Mouse (Mus musculus) B cell, adult 2 months (primary cell): ENCODE data around the gene Stx1a.
"Not testable (repeated sequence)": the region's sequence is repeated elsewhere in the genome, so short reads cannot be mapped to it uniquely, and the experiment has no call there.

Source experiments
- DNase-seq, 2 experiments: peaks; one replicate each; pipeline ENCODE4 v3.0.0; 2022

Stx1a gene

GRCm38 (mm10) chr5:135042105-135042788 is 19.0 kb downstream of the Stx1a start:
- DNase-seq = no peak

- DNase-seq = no peak
These were observed 21.3 kb downstream of the Stx1a start for GRCm38 (mm10) chr5:135044575-135044974.

DNA sequence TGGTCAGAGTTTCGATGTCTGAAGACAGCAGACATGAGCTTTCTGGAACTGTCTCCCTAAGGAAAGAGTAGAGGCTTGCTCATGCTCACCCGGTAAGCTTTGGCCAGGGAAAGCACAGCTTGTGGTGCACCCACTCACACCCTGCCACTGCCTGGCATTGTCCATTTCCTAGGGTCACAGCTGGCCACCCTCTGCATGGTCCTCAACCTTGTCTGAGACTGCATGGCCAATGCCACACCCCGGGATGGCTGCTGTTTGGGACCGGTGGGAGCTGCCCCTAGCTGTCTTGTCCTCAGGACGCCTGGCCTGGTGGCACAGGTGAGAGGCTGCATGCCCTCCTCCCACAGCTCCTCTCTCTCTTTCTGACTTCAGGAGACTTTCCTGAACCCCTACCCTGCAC is 25.3 kb downstream of the Stx1a start:
- DNase-seq = no peak

GRCm38 (mm10) chr5:135049268-135049667 is 26.0 kb downstream of the Stx1a start:
- not testable (repeated sequence) for DNase-seq

- no peak for DNase-seq
These were observed 30.1 kb downstream of the Stx1a start for GRCm38 (mm10) chr5:135053356-135053755.

GRCm38 (mm10) chr5:135063629-135064381 is 40.5 kb downstream of the Stx1a start, which contains the start of gene Dnajc30:
Gene Dnajc30 (plus strand): TSS chr5:135064202.
- peak; percentile 96 to 97 for DNase-seq

- no peak for DNase-seq
These were observed 41.1 kb downstream of the Stx1a start for GRCm38 (mm10) chr5:135064382-135064766.

GRCm38 (mm10) chr5:135064909-135065446 is 41.7 kb downstream of the Stx1a start, which contains the start of gene Bud23:
Gene Bud23 (minus strand): TSS chr5:135064959.
- DNase-seq = not testable (repeated sequence)

- no peak for DNase-seq
These were observed 42.7 kb downstream of the Stx1a start for GRCm38 (mm10) chr5:135066008-135066407.

GRCm38 (mm10) chr5:135070448-135070847 is 47.2 kb downstream of the Stx1a start:
- no peak for DNase-seq

DNA sequence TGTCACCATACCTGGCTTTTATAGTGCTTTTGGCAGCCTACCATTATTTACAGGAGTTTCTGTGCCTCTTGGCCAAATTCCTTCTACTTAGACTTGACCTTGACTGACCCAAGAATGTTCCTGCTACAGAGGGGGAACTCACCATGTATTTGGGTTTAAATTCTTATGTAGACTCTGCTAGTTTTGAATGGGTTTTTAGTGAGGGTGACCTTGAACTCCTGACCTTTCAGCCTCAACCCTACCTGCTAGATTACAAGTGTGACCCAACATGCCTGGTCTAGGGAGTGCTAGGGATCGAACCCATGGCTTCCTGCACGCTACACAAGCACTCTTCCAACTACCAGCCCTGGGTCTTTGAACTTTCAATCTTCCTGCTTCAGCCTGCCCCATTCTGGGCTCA is 48.8 kb downstream of the Stx1a start:
- DNase-seq = no peak

DNA sequence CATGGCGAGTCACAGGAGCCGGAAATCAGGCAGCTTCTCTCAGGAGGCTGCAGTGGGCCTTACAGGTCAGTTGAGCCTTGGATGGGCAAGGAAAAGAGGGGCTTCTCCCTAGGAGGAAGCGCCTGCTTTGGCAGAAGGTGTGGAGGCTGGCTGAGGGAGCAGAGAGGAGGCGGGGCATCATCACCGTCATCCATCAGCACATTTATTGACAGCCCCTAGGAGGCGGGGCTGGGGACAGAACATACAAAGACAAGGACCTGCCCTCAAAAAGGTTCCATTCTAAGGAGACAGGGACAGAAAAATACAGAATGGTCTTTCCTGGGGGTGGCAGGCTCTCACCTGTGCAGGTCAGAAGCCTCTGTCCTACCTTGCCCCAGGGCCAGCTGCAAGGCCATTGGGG is 49.4 kb downstream of the Stx1a start:
- DNase-seq = no peak

GRCm38 (mm10) chr5:135073349-135074150 is 50.3 kb downstream of the Stx1a start:
- no peak for DNase-seq

DNA sequence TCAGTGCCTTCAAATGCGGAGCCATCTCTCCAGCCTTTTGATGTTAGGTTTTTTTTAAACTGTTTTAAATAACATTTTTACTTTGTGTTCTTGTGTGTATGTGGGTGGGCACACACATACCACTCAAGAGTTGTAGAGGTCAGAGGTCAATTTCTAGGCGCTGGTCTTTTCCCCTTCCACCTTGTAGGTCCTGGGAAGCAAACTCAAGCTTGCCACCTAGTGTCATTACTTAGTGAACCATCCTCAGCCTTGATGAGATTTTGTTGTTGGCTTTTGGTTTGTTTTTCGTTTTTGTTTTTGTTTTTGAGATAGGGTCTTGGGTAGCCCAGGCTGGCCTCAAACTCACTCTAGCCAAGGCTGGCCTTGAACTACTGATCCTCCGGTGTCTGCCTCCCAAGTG is 52.4 kb downstream of the Stx1a start:
- DNase-seq = no peak

DNA sequence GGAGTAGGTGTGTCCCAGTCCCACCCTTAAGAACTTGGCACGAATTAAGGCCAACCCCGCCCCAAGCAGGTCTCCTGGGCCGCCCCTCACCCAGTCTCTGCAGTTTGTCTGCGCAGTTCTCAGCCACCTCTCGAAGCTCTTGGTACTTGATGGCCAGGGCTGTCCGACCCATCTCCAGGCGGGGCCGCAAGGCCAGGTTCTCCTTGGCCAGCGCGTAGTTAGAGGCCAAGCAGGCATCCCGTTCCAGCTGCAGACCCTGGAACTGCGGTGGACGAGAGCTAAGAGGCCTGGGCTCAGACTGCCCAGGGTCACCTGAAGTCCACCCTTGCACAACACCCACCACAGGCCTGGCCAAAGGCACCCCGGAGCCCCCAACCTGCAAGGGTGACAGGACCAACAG is 53.1 kb downstream of the Stx1a start:
- no peak for DNase-seq

GRCm38 (mm10) chr5:135076931-135077505 is 53.7 kb downstream of the Stx1a start:
- DNase-seq = no peak

DNA sequence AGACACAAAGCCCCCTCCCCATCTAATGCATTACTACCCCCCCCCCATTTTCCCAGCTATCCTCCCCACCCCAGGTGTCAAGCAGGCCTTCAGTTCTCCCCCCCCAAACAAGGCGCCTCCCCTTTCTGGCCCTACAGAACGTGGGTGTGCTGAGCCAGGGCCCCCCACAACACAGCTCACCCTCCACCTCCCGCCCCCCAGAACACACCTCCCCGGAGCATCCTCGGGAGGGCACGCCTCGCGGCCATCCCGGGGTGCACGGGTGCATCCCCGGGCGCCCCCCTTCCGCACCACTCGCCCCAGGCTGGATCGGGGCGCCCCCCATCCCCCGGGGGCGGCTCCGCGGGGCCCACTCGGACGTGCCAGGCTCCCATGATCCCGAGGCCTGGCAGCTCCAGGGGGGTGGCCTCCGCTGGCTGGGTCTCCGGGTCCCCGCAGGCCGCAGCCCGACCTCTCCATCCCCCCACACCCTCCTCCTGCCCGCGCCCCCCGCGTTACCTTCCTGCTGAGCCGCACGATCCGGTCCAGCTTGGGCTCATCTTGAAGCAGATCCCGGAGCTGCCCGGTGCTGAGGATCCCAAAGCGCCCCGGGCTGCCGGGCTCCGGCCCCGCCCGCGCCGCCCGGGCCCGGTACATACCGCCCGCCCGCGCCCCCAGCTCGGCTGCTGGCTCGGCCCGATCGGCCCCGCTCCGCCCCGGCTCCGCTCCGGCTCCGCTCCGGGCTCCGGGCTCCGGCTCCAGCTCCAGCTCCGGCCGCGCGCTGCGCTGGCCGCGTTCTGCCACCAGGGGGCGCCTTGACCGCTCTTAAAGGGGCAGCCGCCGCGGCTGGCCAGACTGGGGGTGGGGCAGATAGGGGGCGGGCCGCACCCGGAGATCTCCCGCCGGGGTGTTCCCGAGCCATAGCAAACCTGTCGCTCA is 54.5 kb downstream of the Stx1a start, which contains the start of gene Vps37d:
TSS of gene Vps37d (minus strand) at position 703 of the 918 bp plus-strand sequence.
- peak; percentile 95 to 96 for DNase-seq

DNA sequence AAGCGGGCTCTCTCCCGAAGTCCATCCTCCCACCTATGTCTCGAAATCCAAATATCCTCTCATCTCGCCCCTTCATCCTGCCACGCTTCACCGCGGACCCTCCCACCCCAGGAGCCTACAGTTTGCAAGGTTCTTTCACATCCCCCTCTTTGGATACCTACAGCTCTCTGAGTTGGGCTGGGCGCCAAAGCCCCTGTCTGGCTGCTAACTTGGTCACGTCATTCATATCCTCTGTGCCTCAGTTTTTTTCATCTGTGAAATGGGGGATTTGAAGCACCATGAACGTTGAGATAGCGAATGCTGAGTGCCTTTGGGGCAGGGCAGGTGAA is 55.2 kb downstream of the Stx1a start:
- DNase-seq = no peak

DNA sequence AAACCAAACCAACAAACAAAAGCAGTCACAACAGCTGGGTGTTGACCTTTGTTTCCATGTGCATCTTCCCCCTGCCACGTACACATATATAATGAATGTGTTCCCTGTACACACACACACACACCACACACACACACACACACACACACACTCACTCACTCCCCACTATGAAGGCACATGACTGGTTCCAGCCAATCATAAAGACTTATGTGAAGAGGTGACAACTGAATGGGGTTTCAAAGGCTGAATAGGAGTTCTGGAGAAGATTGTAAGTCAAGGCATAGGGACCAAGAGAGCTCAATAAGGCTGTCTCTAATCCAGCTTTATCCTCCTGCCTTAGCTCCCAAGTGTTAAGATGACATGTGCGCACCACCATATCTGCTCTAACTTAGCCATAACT is 56.3 kb downstream of the Stx1a start:
- DNase-seq = no peak

DNA sequence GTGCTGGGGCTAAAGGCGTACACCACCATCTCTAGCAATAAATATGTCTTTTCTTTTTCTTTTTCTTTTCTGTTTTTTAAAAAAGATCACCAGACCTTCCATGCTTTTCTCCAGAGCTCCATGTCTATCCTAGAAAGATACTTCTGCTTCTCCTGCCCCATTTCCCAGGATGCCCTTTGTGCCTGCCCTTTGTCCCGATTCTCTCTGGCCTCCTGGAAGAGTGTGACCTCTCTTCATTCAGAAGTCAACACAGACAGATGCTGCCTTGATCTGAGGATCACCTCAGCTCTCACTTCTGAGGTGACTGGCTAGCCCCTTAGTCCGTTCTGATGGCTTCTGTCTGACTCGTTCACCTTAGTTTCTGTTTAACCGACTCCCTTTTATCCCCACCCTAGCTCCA is 57.3 kb downstream of the Stx1a start:
- no peak for DNase-seq

- DNase-seq = no peak
These were observed 63.6 kb downstream of the Stx1a start for GRCm38 (mm10) chr5:135086871-135087270.

DNA sequence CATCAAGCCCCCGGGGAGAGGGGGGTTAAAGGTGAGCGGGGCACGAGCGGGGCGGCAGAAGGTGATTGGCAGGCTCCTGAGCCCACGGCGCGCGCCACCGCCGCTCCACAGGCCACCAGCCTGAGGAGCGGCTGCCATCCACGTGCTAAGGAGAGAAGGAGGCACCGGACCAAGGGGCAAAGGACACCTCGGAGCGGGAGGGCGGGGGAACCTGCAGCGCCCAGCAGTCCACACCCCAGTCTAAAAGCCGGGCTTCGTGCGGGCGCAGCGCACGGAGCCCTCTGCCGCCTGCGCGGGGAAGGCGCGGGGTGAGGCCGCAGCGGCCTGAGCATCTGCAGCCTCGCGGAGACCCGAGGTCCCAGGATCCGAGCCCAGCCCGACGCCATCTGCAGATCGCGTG is 66.4 kb downstream of the Stx1a start, which contains the start of gene Mlxipl:
TSS of gene Mlxipl (plus strand) at position 238 of the 400 bp plus-strand sequence.
- no peak for DNase-seq
